Mouse (Mus musculus): Measurements from ENCODE around the gene Exoc5. TPM values are rescaled to one million over a fixed set of nuclear protein-coding genes. Genes with fewer than 3 reads are reported as not detected.

The Exoc5 gene
- total RNA-seq, 4 experiments from 2014 or later = 31.6 to 39.8 (median 37.6) TPM

DNA sequence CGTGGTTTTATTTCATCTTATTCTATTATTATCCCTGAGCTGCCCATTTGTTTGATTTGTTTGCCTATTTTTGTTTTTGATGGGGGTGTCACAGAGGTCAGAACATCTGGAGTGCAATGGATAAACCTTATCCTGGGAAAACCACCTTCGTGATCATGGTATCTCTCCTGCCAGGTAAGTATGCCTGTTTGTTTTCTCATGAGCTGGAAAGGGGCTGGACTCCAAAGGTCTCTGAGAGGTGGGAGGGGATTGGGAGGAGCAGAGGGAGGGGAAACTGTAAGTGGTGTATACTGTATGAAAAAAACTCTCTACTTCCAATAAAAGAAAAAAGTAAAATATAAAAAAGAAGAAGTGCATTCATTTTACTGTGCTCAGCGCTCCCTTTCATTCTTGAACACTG is 64.8 kb downstream of the Exoc5 start:
- DNase-seq = no peak

DNA sequence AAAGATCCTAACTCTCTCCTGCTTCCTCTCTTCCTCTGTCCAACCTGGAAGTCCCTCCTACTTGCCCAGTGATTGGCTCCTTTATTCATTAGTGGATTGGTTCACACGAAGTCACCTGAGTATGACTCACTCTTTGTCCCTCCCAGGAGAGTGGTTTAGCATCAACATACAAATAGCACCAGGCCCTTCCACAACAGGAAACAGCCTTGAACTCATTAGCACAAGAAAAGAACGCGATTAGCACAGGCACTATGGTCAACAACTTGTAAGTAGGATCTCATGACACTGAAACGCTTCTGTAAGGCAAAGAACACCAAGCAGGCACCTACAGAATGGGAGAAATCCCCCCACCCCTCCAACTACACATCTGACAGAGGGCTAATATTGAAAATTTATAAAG is 67.7 kb downstream of the Exoc5 start:
- no peak for DNase-seq

DNA sequence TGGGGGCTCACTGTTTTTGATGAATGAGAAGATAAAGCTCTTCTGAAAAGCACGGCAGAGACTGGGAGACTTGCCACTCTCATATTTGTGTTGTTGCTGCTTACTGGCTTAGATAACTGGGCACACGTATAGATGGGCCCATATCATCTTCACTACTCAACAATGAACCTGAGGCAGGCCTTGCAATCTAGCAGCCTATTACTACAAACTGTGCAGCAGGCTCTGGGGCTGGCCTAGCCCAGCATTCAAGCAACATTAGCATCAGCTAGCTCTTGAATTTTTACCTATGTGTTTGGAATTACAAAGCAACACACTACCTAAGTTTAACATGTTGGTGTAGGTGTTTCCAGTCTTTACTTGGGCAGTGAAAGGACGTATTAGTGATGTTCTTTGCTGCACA is 72.6 kb downstream of the Exoc5 start:
- DNase-seq = no peak

DNA sequence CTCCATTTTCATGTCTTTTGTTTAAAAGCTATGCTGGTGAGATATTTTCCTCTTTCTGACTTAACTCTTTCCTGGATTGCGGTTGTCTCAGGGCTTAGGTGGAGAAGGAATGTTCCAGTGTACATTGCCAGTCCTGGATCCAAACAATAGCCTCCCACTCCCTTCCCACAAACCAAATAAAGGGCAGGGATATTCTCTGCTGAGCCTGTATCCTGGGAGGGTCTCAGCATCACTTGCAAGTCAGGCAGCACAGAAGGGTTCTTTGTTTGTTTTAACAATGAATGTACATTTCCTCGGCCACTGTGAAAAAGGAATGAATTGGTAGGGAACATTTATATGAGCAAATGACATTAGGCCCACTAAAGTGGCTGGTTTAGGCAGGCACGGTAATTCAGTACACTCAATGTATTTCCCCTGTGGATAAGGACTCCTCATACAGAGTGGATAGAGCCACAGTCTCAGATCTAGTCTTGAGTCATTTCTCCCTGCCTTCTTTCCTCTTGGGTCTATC is 74.3 kb downstream of the Exoc5 start:
- no peak for DNase-seq

DNA sequence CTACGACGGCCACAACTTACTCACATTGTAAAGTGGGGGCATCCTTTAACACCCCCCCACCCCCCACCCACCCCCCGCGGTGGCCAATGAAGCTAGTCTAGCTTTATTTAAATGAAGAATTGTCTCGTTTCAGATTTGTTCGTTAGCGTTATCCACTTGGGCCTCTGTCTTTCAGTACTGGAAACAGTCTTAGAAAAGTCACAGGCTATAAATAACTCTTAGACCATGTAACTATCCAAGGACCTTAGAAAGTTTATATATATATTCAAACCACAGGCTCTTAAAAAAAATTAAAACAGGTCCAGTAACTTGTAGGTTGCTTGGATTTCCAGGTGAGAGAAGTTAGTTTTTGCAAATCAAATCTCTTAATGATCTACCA is 75.3 kb downstream of the Exoc5 start:
- DNase-seq = no peak

DNA sequence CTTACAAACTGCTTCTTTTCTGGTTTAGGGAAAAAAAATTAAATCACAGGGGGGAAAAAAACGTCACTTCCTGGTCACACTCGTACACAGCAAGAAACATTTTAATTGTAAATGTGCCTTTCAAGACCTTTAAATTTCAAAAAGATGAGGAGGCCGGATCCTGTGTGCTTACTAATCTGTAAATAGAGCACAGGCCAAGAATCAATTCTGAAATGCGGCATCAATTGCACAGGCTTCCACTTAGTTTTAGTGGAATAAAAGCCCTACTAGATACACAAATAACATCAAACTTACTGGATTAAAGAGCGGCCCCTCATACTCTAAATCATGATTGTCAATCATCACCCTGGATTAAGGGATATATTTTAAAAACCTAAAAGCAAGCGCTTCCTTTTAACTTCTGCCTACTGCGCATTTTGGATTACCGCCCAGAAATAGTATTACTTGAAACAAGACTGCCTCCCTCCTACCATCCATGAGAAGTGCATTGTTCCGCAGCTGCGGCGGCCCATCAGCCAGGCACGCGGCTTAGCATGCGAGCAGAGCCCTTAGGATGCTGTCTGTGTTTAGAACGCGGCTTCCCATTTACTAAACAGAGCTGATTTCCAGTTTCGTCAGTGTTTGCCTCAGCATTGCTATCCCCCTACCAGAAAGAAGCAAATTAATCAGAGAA is 75.8 kb downstream of the Exoc5 start:
- DNase-seq = peak; percentile 10

DNA sequence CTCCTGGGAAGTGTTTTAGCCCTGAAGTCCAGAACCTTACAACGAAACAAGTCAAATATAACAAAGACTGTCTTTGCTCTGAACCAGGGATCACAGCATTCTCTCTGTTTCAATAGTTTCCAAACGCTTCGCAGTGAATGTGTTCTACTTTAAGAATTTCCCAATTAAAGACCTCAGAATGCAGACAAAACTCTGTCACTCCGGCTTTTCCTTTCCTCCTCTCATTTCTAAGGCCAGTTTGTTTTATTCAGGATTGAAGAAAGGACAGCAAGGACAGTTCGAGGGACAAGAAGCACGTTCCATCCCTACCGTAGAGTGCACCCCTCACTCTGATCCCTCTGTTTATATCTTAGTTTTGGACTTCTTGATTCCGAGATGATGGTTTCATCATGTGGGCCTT is 76.6 kb downstream of the Exoc5 start:
- no peak for DNase-seq

DNA sequence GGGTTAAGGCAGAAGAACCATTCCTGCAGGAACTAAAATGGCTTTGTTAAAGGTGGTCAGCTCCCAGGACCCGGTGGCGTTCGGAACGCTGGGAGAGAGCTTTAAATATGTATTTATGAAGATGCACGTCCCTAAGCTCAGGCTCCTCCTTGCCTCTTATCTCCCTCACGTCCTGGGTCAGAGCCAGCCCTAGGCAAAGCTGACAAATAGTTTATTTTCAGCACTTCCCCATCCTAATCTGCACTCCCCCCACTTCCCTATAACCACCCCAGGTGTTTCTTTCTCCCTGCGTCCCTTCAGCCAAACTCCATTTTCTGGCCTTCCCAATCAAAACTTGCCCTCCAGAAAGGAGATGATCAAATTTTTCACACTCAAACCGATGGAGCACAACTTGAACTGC is 80.2 kb downstream of the Exoc5 start:
- no peak for DNase-seq

DNA sequence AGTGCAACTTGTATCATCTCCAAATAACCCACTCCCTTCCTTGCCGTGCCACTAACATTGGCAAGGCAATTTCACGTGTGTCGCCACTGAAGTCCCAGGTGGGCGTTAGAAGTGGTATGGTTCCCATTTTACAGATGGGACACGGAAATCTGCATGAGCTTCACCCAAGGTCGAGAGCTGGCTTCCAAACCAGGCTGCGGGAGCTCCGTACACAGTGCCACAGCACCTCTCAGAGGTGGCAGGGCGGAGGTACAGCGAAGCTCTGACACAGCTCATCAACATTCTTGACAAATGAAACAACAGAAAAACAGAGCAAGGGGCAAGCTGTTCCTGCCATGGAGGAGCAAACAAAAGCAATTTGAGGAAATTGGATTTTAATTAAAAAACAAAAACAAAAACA is 80.8 kb downstream of the Exoc5 start:
- DNase-seq = no peak

DNA sequence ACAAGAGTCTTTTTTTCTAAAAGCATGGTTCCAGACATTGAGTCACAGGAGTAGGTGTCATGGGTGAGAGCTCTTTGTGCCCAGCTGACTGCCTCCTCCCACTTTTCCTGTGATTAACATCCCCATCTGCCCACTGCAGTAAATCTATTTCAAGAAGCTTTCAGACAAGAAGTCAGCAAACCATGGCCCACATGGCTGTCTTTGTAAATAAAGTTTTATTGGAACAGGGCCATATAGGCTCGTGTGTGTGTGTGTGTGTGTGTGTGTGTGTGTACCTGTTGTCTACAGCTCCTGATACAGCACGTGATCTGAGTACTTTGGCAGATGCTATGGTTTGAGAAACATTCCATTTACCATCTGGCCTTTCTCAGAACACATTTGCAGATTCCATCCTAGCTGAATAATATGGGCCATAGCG is 87.5 kb downstream of the Exoc5 start:
- DNase-seq = no peak

DNA sequence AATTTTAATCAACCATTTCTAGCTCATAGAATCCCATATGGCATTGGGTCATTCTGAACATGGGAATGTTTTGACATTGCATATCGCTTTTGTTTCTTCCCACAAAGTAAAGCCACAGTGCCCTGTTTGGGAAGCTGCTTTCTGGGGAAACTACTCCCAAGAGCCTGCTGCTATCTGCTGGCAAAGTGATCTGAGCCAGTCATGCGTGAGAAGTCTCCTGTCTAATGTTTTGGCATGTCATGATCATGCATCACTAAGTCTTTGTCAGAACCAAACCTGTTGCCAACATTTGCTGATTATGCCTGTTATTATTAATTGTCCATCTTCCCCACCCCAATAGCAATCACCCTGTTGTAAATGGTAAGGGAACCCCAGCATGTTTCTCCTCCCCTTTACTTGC is 94.9 kb downstream of the Exoc5 start:
- no peak for DNase-seq

DNA sequence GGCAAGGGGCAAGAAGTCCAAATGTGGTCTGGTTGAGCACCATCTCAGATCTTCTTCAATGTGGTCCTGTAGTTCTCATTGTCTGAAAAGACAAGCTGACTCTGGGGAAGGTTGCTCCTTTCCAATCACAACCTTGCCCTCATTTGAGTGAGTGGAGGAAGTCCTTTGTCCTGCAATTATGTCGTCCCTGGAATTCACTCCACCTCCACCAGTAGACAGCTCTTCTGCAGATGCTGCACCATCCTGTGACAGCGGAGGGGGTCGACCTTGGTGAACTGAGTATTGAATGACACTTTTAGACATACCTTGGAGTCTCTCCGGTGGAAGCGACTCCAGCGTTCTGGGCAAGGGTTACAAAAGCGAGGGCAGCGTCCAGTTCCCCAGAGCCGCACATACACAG is 97.8 kb downstream of the Exoc5 start:
- no peak for DNase-seq

Other genes with a start within 250 kb of the Exoc5 start
- gene Ap5m1, start 556 bp downstream of the Exoc5 start, total RNA-seq (2022) = 10 to 100 TPM; 21.4 to 28.4 (median 24.0) TPM
- gene Naa30, start 105.6 kb upstream of the Exoc5 start, total RNA-seq (2022) = 10 to 100 TPM; 26.0 to 26.6 (median 26.5) TPM
- gene ccdc198, start 178.8 kb upstream of the Exoc5 start, total RNA-seq (2022) = not detected